Mouse (Mus musculus): ENCODE results near the gene Cdx2.

Cdx2 gene

DNA sequence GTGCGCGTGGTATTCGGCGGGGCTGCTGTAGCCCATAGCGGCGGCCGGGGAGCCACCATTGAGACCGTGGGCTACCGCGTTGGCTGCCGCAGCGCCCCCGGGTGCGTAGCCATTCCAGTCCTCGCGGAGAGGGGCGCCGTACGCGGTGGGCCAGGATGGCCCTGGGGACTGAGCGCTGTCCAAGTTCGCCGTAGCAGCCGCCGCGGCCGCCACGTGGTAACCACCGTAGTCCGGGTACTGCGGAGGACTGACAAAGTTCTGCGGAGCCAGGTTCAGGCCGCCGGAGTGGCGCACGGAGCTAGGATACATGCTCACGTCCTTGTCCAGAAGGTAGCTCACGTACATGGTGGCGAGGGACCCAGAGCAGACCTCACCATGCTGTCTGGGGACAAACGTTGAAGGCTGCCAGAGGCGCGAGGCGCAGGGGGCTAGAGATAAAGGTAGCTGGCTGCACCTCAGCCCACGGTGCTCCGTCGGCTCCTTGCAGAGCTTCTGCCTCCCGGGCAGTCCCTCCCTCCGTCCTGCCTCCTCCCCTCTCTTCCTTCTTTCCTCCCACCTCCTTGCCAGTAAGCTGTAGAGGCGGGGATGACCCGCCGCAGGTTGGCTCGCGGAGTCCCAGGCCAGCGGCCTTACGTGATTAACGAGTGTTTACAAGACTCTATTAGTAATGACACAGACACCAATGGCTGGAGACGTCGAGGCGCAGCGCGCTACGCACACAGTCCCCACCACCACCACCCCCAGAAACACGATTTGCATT lies at the start of gene Cdx2:
Gene Cdx2 (minus strand): TSS at position 633 of the 760 bp plus-strand sequence.
- no peak for DNase-seq (ENCODE audit: low read depth, low spot score)

DNA sequence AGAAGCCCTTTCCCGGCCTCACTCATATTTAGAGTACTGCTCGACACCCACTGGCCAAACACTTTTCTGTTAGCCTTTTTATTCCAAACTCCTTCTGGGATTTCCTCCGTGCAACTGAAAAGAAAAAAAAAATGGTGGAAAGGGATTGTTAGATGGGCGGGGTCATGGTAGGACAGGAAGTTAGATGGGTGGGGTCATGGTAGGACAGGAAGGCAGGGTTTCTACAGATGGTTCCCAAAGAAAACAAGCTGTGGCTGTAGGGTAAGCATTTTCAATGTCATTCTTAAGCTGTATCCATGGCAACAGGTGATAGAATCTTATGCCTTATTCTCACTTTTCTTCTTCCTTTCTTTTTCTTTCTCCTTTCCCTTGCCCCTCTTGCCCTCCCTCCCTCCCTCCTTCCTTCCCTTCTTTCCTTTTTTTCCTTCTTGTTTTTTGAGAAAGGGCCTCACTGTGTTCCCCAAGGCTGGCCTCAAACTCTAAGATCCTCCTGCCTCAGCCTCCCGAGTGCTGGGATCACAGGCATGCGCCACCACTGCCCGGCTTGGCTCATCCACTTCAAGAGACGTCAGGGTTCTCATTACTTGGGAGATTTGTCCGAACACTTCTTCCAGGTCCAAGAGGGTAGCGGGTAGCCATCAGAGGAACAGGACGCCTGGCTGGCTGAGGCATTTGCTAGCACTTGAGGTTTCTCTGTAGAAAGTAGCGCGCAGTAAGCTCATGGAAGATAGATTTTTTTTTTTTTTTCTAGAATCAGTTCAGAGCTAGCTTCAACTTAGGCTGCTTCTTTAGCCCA lies 49.4 kb upstream of the Cdx2 start:
- no peak for DNase-seq (ENCODE audit: low read depth, low spot score)

DNA sequence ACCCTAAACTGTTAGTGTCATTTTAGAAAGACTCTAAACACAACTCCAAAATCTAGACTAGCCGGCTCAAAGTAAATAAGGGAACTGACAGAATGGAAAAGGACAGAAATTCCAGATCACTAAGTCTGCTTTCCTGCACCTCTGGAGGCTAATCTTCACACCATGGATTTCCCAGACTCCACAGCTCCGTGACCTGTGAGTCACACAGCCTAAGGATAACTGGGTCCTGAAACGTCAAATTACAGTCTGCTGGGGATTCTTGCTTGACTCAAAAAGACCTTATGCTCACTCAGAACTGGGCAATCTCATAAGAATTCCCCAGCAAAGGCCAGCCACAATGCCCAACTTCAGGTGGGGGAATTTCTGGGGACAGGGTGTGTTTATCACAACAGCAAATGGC lies 48.7 kb upstream of the Cdx2 start:
- DNase-seq (ENCODE audit: low read depth, low spot score), result no peak

DNA sequence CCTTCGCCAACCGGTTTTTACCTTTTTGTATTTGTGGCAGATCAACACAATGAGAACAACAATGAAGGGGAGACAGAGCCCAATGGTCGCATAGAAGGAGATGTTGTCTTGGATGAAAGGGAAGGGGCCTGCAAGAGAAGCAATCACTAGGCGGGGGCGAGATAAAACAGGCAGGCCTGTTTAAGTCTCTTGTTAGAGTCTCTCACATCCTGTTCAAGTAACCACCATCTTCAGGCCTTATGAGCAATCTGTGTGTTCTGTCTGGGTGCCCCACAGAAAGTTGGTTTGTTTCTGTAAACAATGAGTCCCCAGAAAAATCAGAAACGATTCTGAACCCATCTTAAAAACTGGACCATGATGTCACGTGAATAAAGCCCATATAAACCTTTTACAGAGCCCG lies 47.9 kb upstream of the Cdx2 start:
- no peak for DNase-seq (ENCODE audit: low read depth, low spot score)

DNA sequence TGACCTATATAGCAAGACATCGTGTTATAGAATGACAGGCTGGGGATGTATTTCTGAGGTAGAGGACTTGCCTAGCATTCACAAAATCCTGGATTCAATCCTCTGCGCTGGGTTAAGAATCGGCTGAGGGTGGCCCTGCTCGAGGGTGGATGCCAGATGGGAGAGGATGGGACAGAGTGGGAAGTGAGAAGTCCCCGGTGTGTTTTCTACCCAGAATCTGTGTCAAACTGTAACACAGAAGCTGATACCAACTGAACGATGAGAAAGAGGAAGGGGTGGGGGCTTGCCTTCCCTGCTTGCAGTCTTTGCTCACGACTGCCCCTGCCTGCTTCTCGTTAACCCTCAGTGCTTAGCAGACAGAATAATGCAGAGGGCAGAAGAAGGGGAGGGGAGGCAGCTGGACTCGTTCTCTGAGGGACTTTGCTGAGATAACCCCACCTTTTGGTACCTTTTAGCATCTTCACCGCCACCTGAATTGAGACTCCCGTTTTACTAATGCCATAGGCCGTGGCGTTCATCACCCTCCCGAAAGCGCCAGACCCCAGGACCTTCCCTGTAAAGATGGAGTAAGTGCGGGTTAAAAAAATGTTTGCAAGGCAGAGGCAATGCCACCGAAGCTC lies 47.2 kb upstream of the Cdx2 start:
- no peak for DNase-seq (ENCODE audit: low read depth, low spot score)

DNA sequence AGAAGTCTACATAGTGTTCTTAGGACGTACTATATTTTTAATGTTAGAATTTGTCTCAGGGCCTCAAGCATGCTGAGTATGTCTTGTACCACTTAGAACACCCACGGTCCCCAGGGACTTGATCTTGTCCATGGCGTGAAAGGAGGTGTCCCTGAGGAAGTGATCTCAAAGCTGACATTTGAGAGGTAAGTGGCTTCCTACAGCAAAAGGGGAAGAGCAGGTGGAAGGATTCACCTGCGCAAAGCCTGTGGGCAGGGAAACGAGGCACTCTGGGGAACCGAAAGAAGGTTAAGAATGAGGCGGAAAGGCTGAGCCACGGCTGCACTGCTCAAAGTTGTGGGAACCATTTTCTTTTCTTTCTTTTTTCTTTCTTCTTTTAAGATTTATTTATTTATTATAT lies 44.9 kb upstream of the Cdx2 start:
- DNase-seq (ENCODE audit: low read depth, low spot score), result no peak

DNA sequence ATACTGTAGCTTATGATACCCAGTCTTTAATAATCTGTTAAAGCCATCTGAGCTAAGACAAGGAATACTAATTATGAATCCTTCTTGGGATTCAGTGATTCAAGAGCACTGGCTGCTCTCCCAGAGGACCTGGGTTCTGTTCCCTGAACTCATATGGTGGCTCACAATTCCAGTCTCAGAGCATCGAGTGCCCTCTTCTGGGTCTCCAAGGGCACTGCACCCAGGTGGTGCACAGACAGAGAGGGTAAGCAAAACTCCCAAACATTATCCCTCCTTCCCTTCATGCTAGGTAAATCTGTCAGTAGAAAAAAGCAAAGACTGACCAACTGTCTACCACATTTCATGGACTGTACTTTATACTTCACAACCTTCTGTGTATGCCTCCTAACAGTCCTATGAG lies 38.9 kb upstream of the Cdx2 start:
- no peak for DNase-seq (ENCODE audit: low read depth, low spot score)

DNA sequence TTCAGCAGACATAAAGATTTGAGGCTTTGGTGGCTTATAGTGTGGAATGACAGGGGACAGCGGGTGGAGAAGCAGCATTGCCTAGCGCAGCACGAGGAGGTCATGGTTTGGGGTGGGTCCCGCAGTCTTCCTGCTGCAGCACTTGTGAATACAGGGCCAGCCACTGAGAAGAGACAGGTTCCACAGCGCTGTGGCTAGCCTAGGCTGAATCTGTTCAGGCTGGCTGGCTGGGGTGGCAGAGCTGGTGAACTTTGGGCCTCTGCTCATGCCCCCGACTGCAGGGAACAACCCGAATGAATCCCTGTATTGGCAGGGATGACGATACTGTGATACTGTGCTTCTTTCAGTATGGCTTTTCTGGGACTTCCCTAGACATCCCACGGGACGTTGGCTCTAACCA lies 36.8 kb upstream of the Cdx2 start:
- DNase-seq (ENCODE audit: low read depth, low spot score), result peak; percentile 67

DNA sequence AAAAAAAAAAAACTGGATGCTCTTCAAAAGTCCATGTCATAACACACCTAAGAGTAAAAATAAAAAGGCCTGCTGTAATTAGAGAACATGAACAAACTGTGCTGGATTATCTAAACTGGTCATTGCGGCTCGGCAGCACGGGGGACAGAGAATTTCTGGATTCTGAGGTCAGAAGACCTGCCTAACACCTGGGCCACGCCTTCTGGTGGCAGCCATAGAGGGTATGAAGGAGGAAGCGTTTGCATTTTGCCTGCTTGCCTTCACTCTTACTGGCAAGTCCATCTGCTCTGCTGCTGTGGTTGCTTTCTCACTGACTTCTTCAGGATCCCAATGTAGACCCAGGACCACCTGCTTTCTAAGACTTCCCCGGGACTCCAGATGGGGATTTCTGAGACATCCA lies 35.8 kb upstream of the Cdx2 start:
- DNase-seq (ENCODE audit: low read depth, low spot score), result peak; percentile 93

DNA sequence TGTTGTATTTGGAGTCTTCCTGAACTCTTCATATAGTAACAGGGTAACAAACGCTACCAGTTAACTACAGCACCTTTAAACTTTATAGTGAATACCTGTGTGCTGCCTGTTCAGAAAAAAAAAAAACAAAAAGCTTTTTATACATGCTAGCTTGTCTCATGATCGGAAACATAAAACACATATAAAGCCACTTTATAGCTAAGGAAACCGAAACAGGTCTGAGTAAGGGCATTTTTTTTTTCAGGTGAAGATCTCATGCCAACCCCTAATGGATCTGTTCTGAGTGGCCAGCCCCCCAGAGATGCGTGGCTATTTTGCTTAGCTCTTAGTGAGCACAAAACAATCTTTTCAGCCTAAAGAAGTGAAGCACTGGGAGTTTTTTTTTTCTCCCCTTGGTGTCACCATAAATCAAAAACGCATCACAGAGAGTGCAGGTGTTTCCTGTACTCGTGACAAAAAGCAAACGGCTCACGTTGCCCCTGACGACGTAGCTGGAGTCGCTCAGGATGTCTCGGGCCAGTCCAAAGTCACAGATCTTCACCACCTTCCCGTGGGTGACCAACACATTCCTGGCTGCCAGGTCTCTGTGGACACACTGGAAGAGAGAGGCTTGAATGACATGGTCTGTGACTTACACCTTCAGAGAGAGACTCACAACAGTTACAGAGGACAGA lies 33.8 kb upstream of the Cdx2 start:
- DNase-seq (ENCODE audit: low read depth, low spot score), result peak; percentile 96

DNA sequence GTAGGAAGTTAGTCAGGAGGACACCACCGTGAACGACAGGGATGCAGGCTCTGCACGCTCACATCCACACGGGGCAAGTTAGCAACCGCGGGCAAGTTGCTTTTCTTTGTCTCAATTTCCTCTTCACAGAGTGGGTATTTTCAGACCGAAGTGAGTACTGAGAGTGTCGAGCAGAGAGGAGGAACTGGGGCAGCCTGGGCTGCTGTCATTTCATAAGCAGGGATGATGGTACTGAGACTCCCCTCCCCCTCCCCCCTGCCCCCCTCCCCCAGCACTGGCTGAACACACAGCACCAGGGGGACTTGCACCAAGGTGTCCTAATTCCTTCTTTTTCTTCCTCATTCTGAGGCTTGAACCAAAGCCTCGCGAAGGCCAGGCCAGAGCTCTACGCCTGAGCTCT lies 32.5 kb upstream of the Cdx2 start:
- no peak for DNase-seq (ENCODE audit: low read depth, low spot score)

DNA sequence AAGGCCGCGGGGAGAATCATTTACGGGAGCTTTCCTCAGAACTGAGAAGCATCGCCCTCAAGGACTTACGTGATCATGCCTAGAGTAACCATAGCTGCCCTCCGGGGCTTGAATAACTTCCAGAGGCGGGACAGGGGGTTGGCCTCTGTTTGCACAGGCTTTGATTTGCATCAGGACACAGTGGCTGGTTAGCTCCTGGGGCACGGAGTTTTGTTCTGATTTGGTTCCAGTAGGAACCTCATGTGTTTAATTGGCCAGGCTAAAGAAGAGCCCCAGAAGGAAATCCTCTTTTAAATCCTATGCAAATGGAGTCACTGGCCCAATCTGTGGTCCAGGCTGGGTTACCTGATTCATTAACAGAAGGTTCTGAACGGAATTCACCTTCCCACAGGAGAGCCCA lies 31.9 kb upstream of the Cdx2 start:
- DNase-seq (ENCODE audit: low read depth, low spot score), result peak; percentile 95

DNA sequence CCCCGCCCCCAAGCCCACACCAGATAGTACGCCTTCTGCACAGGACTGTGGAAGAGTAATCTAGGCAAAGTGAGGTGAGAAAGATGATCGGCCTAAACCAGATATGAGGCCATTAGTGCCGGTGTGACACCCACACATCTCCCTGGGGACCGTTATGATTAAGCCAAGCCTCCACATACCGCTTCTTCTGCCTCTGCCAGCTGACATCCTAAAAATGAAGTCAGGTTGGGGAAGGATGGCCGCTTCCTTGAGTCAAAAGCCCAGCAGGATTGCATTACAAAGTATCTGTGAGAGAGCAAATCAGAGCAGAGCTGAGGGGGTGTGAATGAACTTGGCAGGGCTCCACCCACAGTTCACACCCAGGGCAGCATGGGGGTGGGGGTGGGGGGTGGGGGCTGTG lies 25.6 kb upstream of the Cdx2 start:
- peak; percentile 69 for DNase-seq (ENCODE audit: low read depth, low spot score)

DNA sequence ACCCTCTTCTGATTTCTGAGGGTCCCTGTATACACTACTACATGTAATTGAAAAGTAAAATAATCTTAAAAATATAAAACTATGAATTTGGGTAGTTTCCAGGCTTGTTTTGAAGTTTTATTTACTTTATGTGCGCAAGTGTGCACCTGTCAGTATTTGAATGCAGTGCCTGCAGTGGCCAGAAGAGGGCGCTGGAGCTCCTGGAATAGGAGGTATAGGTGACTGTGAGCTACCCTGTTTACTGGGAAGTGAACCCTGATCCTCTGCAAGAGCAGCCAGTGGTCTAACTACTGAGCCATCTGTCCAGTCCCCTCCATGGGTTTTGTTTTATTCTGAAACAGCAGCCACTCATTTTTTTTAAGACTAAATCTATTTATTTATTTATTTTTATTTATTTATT lies 24.5 kb upstream of the Cdx2 start:
- DNase-seq (ENCODE audit: low read depth, low spot score), result peak; percentile 90

DNA sequence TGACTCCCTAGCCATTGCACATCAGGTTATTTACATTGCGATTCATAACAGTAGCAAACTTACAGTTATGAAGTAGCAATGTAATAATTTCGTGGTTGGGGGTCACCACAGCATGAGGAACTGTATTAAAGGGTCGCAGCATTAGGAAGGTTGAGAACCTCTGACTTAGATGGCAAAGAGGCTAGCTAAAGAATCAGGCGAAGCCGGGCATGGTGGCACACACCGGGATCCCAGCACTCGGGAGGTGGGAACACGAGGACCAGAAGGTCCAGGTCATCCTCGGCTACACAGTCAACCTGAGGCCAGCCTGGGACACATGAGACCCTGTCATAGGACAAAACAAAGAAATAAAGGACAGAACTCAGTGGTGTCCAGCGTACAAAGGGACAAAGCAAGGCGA lies 22.9 kb upstream of the Cdx2 start:
- DNase-seq (ENCODE audit: low read depth, low spot score), result no peak

DNA sequence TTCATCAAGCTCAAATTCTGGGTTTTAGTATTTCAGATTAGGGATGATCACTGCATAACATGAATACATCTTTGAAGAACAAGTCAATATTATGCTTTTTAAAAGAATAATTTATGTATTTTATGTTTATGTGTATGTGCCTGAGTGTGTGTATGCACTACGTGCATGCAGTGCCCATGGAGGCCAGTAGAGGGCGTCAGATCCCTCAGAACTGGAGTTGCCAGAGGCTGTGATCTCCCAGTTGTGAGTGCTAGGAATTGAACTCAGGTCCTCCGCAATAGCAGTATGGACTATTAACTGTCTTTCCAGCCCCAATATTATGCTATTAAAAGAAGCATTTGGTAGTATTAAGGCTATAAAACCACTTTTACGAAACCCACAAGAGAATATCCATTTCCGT lies 20.6 kb upstream of the Cdx2 start:
- DNase-seq (ENCODE audit: low read depth, low spot score), result no peak

DNA sequence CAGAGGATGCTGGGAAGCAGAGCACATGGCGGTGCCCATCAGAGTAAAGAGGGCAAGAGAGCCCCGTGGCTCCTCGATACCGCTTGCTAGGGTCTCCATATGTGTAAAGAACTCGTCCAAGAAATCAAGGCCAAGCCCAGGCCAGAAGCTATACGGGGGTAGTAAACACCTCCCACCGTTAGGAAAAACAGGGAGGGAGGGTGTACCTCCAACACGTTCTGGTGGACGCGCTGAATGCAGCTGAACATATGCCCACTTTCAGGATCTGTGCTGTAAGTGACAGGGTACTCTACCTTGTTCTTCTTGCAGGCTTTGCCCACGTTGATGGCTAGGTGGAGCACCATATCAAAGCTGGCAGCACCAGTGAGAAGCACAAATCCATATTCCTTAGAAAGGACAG lies 18.9 kb upstream of the Cdx2 start:
- DNase-seq (ENCODE audit: low read depth, low spot score), result no peak

DNA sequence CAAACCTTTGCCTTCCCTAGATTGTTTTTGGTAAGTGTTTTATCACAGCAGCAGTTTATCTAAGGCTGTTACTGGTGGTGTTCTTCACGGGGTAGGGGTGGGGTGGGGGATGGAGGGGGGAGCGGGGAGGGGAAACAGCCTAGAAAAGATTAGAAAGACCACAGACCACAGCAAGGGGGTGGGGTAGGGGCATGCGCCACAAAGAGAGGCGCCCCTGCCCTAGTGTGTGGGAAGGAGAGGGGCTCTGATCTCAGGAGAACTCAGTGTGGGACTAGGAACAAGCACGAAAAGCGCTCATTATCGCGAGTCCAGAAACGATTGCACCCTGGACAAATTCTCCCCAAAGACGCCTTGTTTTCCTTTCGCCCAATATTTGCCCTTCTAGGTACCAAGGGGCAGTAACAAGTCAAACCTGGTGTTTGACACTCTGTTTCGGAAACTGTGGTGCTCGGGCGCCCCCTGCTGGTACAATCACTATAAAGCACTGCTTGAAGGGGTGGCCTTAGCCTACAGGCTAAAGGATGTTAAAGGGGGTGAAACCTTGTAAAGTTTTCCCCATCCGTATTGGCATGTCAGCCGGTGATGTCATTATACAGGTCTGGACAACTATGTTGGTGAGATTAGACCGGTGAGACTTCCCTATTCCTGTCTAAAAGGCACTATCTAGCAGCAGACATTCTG lies 16.3 kb upstream of the Cdx2 start:
- peak; percentile 81 for DNase-seq (ENCODE audit: low read depth, low spot score)

DNA sequence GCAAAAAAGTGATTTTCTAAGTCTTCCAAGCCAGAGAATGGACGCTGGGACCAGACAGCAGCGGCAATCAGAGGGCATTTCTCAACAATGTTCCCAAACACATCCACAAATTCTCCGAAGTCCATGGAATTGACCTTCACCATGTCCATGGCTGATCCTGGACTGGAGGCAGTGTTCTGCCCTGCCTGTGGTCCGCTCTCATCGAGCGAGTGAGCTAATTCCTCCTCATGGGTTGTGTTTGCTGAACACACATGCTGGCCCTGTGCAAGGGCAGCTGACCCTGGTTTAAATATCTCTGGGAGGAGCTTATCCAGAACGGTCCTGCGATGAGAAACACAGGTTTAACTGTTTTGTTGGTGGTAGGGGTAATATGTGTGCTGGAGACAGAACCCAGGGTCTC lies 15.1 kb upstream of the Cdx2 start, which contains the start of gene Urad:
Gene Urad (minus strand): TSS at position 258 of the 400 bp plus-strand sequence.
- DNase-seq (ENCODE audit: low read depth, low spot score), result no peak

DNA sequence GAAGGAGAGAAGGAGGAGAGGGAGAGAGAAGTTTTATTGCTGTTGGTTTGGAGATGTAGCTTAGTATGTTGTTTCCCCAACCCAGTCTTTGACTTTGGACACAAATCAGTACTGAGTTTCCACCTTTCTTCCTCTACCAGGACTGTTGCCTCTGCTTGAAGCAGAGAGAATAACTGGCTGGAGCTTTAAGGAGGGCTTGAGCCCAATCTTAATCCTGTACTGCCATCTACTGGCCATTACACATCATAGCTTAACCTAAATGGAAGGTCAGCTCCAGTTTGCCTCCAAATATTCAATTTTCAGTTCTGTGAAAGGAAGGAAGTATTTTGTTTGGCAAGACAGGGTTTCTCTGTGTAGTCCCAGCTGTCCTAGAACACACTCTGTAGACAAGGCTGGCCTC lies 12.6 kb upstream of the Cdx2 start:
- peak; percentile 74 for DNase-seq (ENCODE audit: low read depth, low spot score)

DNA sequence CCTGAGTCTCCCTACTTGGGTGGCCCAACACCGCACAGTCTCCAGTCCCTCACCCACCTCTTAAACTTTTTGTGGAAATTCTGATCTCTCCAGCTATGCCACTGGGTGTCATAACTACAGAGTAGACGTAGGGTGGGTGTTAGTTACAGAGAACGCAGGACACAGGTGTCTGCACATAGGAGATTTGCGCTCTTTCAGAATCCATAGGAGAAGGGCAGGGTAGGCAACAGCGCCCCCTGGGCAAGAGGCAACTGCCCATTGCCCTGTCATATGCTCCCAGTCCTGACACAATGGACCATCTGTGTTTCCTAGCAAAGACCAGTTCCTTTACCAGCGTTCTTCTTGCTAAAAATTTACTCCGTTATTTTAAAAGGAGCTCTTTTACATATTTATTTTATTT lies 10.9 kb upstream of the Cdx2 start:
- DNase-seq (ENCODE audit: low read depth, low spot score), result no peak

DNA sequence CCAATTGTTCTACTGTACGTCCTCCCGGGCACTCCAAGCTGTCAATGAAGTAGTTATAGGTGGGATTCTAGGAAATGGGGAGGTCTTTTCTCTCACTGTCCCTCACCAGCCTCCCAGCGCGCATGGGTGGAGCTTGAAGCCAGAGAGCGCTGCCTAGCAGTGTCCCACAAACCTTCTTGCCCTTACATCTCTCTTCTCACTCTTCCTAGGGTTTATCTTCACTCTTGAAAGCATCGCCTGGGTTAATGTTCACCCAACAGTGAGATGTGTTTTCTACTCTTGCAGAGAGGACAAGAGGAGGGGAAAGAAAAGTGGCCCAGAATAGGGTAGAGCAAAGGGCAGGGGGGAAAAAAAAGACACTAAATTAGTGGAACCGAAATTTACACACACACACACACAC lies 10.3 kb upstream of the Cdx2 start:
- DNase-seq (ENCODE audit: low read depth, low spot score), result no peak

All from A20 (cell line).